ENCODE assay signal across 8 mouse cellular contexts in the genomic region with DNA sequence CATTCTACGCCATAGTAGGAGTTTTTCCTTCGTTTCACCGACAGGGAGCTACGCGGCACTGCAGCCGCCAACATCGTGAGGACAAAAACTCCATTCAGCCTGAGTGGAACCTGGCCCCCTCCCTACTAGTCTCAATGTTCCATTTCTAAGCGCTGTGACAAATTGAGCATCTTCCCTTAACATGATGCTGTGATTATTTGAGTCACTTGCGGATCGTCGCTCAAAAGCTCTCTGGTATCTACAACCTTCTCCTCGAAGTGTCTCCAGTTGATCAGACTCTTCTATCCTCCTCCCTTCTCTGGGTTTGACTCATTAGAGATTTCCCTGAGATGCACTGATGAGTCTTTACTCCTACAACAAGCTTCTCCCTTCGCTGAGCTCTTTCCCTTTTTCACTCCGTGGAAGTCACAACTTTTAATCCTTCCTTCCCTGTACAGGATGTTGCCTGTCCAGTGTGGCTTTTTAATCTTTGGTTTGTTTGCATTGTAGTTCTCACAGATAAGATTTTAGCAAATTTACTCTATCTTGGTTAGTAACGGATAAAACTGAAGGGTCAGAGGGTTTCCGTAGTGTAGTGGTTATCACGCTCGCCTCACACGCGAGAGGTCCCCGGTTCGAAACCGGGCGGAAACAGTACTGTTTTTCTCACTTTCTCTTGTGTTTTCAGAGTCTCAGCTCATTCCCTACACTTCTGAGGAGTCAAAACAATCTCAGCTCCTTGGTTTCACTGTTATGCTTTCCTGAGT.
A peak's percentile ranks its signal among the peaks of the same experiment; 100 is the strongest.
DNase-seq lines count a peak whose midpoint lies in the region; ATAC-seq and TF ChIP-seq lines count a peak whose summit lies in the region.

No protein-coding gene starts in this region.

- ATAC-seq in kidney, embryonic 16.5 days (ENCODE audit: low FRiP score, low TSS enrichment), result peak; percentile 65; the same call in 1 of the 2 replicates
- ATAC-seq in embryonic facial prominence, embryonic 12.5 days (ENCODE audit: insufficient number of reproducible peaks, insufficient read depth, low FRiP score, low TSS enrichment), result no peak
- no peak for ATAC-seq in limb, embryonic 12.5 days (ENCODE audit: insufficient number of reproducible peaks, insufficient read depth, low FRiP score, low TSS enrichment, low read depth)

- TF ChIP-seq POLR2A in ES-Bruce4 (IDR thresholded peaks at IDR 0.05; ENCODE audit: insufficient read depth, low read length), result no peak

- peaks cover 14% of the 10 kb centered on the region for H3K4me1 ChIP-seq in kidney, embryonic 16.5 days (ENCODE audit: insufficient read depth, low read length)
- no peaks in the 10 kb centered on the region for H3K4me1 ChIP-seq in ES-Bruce4 (ENCODE audit: control insufficient read depth, insufficient read depth, low read length)
- no peaks in the 10 kb centered on the region for H3K4me1 ChIP-seq in embryonic facial prominence, embryonic 12.5 days
- H3K4me1 ChIP-seq in limb, embryonic 12.5 days (replicated peaks), result no peaks in the 10 kb centered on the region; the same call in 1 of the 2 replicates

- peaks cover 48% of the 10 kb centered on the region for H3K27me3 ChIP-seq in kidney, embryonic 16.5 days (ENCODE audit: insufficient read depth, low read length)
- H3K27me3 ChIP-seq in ES-Bruce4 (ENCODE audit: control insufficient read depth, insufficient read depth, low read length, poor library complexity, severe bottlenecking), result no peaks in the 10 kb centered on the region
- peaks cover 22% of the 10 kb centered on the region for H3K27me3 ChIP-seq in embryonic facial prominence, embryonic 12.5 days
- H3K27me3 ChIP-seq in limb, embryonic 12.5 days, result peaks cover 54% of the 10 kb centered on the region

- no peaks in the 10 kb centered on the region for H3K36me3 ChIP-seq in kidney, embryonic 16.5 days (ENCODE audit: insufficient read depth, low read length)
- H3K36me3 ChIP-seq in ES-Bruce4 (ENCODE audit: control insufficient read depth, insufficient read depth, low read length, poor library complexity, severe bottlenecking), result no peaks in the 10 kb centered on the region
- H3K36me3 ChIP-seq in embryonic facial prominence, embryonic 12.5 days, result no peaks in the 10 kb centered on the region
- H3K36me3 ChIP-seq in limb, embryonic 12.5 days, result no peaks in the 10 kb centered on the region

- 2% methylated on average over 24 of the region's 24 CpGs for WGBS in kidney, embryonic 16.5 days
- WGBS in embryonic facial prominence, embryonic 12.5 days, result 1% methylated on average over 24 of the region's 24 CpGs
- 2% methylated on average over 24 of the region's 24 CpGs for WGBS in limb, embryonic 12.5 days

- peak overlapping the region; percentile 44 for H3K4me3 ChIP-seq in kidney, embryonic 16.5 days (ENCODE audit: low read length)
- H3K4me3 ChIP-seq in ES-Bruce4 (ENCODE audit: low read depth, low read length), result peak overlapping the region; percentile 74
- H3K4me3 ChIP-seq in embryonic facial prominence, embryonic 12.5 days, result peak overlapping the region; percentile 30
- H3K4me3 ChIP-seq in limb, embryonic 12.5 days (replicated peaks), result peak overlapping the region; percentile 29

- DNase-seq in kidney, postnatal 25 days, result no peak
- DNase-seq in retina, embryonic 14.5 days (ENCODE audit: low spot score), result peak; percentile 65
- no peak for DNase-seq in cerebellum, adult 18-20 months
- DNase-seq in testis, postnatal 10 days (ENCODE audit: low spot score), result no peak

- 0 out of 2 replicates have a peak, but pooled peaks have one; percentile 16 for TF ChIP-seq EP300 in ES-Bruce4 (IDR thresholded peaks at IDR 0.05; ENCODE audit: insufficient read depth, low read depth, low read length)

- H3K9ac ChIP-seq in kidney, embryonic 16.5 days (replicated peaks; ENCODE audit: low read length), result 0 out of 2 replicates have a peak overlapping the region, but pooled peaks have one; percentile 26
- H3K9ac ChIP-seq in ES-Bruce4 (ENCODE audit: low read depth, poor library complexity, severe bottlenecking), result peak overlapping the region; percentile 80
- no peak overlapping the region for H3K9ac ChIP-seq in embryonic facial prominence, embryonic 12.5 days
- no peak overlapping the region for H3K9ac ChIP-seq in limb, embryonic 12.5 days (replicated peaks)

- no peak for TF ChIP-seq CTCF in ES-Bruce4 (IDR thresholded peaks at IDR 0.05; ENCODE audit: low read depth, low read length)

- no peak overlapping the region for H3K27ac ChIP-seq in kidney, embryonic 16.5 days (ENCODE audit: low read length)
- H3K27ac ChIP-seq in ES-Bruce4 (ENCODE audit: insufficient read depth, low read length), result peak overlapping the region; percentile 59
- no peak overlapping the region for H3K27ac ChIP-seq in embryonic facial prominence, embryonic 12.5 days
- no peak overlapping the region for H3K27ac ChIP-seq in limb, embryonic 12.5 days

- no peaks in the 10 kb centered on the region for H3K9me3 ChIP-seq in kidney, embryonic 16.5 days (ENCODE audit: low read length)
- H3K9me3 ChIP-seq in ES-Bruce4 (replicated peaks; ENCODE audit: control insufficient read depth, insufficient read depth, low read length, poor library complexity, severe bottlenecking), result no peaks in the 10 kb centered on the region
- H3K9me3 ChIP-seq in embryonic facial prominence, embryonic 12.5 days, result no peaks in the 10 kb centered on the region
- H3K9me3 ChIP-seq in limb, embryonic 12.5 days, result no peaks in the 10 kb centered on the region

- peak overlapping the region; percentile 50 for H3K4me2 ChIP-seq in kidney, embryonic 16.5 days (replicated peaks; ENCODE audit: low read depth, low read length)
- peak overlapping the region; percentile 42 for H3K4me2 ChIP-seq in embryonic facial prominence, embryonic 12.5 days (replicated peaks)
- peak overlapping the region; percentile 48 for H3K4me2 ChIP-seq in limb, embryonic 12.5 days

Comparison
In these comparisons a context has a peak if more than half of its experiments do, and no peak if none do; other contexts are left out.
1. H3K9ac ChIP-seq: peak in kidney, embryonic 16.5 days (single experiment) and ES-Bruce4 (single experiment); none in embryonic facial prominence, embryonic 12.5 days (single experiment) and limb, embryonic 12.5 days (single experiment).
2. Peak in every context shown above with its lines, with median percentiles within 50 percentile points of each other: H3K4me2 ChIP-seq and H3K4me3 ChIP-seq.